Mouse (Mus musculus) gonadal fat pad, adult 2 months (tissue): ENCODE measurements at regions not wholly inside any gene's neighbourhood (a gene's known extent, or its start where the extent isn't known, plus 50 kb on each side); places are given as distances from the start of the nearest gene placed in this dataset.

Experiments
- DNase-seq: peaks from one replicate; pipeline ENCODE4 v3.0.0-alpha.2; 2012; ENCODE audit warnings: low read depth

- no peak for DNase-seq
These were observed 94.8 kb upstream of the Rap1b start for GRCm38 (mm10) chr10:117940441-117941265.

DNA sequence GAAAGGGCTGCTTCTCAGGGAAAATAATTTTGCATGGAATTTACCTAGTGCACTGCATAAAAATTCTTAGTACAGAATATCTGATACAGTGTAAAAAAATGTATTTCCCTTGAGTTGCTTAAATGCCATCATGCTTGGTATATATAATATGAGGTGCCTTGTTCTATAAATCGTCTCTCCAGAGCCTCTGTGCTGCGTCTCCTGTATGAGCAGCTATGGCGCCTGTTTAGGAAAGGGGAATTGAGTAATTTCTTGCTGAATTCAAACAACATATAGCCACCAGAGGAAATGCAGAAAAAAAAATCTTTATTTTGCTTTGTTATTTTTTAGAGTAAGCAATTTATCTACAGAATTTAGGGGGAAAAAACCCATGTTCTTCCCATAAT, 95.4 kb upstream of the Rap1b start:
- DNase-seq = no peak

DNA sequence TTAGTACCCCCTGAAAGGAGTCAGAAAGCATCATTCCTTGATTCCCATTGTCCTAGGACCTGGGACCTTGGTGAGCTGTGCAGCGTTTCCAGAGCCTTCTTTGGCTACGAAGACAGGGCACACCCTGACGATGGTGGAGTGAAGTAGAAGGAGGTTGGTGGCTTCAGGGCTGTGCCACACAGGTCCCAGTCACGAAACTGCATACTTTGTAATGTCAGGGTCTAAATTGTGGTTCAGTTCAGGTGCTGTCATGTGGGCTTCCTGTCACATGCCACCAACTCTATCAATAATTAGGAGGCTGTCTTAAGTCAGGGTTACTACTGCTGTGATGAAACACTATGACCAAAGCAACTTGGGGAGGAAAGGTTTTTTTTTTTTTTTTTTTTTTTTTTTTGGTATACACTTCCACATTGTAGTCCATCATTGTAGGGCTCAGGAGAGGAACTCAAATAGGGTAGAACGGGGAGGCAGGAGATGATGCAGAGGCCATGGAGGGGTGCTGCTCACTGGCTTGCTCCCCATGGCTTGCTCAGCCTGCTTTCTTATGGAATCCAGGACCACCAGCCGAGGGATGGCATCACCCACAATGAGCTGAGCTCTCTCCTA, 98.0 kb upstream of the Rap1b start:
- DNase-seq = no peak

DNA sequence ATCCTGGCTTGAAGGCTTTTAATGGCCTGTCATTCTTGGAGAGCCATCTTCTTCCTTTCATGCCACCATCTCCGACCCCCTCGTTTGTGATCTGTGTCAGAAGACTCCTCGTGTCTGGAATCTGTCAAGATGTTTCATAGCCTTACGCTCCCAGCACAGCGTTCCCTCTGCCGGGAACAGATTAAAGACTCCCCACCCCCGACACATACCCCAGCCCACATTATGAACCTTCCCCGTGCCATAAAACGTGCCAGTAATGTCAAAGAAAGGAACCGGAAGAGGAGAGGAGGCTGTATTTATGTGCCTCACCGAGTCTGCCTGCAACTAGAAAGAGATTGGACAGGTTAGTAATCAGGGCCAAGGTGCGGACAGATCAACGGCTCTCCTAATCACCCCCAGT, 101.4 kb upstream of the Rap1b start:
- DNase-seq = no peak

DNA sequence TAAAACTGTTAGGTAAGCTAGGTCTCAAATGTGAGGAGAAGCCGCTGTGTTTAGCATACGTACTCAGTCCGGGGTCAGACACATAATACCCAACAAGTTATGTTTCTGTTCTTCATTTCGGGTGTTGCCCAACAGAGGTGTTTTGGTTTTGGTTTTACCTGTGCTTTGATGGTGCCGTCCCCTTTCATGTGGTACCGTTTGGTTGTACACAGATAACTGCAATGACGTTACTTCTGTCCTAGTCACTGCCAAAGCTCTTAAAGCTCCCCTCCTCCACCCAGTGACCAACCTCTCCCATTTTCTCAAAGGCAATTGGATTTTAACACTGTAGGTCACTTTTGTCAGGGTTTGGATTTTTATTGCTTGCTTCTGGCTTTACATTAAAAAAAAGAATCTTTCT, 102.1 kb upstream of the Rap1b start:
- DNase-seq = no peak

- DNase-seq = no peak
These were observed 106.5 kb upstream of the Rap1b start for GRCm38 (mm10) chr10:117952116-117953025.

- DNase-seq = no peak
These were observed 107.3 kb upstream of the Rap1b start for GRCm38 (mm10) chr10:117953026-117953711.

- DNase-seq = no peak
These were observed 110.5 kb upstream of the Rap1b start for GRCm38 (mm10) chr10:117956174-117956950.

GRCm38 (mm10) chr10:117974706-117975105, 128.9 kb upstream of the Rap1b start:
- no peak for DNase-seq

DNA sequence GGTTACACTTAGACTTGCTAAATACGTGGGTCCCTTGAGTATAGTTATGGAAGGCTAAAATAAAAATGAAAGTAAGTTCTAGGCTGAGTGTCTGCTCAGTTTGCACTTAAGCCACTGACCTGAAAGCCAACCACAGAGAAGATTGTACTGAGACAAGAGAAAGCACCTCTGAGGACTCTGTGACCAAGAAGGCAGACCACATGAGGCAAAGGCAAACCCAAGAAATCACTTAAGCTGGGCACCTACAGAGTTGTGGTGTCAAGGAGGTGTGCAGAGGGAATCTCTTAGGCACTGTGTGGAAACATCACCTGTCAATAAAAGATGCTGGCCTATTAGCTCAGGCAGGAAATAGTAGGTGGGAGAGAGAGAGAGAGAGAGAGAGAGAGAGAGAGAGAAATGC, 129.6 kb upstream of the Rap1b start:
- DNase-seq = no peak

DNA sequence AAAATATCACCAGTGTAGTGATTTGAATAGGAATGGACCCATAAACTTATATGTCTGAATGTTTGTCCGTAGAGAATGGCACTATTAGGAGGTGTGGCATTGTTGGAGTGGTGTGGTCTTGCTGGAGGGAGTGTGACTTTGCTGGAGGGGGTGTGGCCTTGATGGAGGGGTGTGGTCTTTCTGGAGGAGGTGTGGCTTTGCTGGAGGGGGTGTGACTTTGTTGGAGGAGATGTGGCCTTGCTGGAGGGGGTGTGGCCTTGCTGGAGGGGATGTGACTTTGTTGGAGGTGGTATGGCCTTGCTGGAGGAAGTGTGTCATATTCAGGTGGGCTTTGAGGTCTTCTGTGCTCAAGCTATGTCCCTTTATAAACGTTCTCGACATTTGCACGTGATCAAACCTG, 133.3 kb upstream of the Rap1b start:
- no peak for DNase-seq

GRCm38 (mm10) chr10:117982611-117983210, 136.9 kb upstream of the Rap1b start:
- no peak for DNase-seq

- no peak for DNase-seq
These were observed 137.4 kb upstream of the Rap1b start for GRCm38 (mm10) chr10:117983271-117983670.

DNA sequence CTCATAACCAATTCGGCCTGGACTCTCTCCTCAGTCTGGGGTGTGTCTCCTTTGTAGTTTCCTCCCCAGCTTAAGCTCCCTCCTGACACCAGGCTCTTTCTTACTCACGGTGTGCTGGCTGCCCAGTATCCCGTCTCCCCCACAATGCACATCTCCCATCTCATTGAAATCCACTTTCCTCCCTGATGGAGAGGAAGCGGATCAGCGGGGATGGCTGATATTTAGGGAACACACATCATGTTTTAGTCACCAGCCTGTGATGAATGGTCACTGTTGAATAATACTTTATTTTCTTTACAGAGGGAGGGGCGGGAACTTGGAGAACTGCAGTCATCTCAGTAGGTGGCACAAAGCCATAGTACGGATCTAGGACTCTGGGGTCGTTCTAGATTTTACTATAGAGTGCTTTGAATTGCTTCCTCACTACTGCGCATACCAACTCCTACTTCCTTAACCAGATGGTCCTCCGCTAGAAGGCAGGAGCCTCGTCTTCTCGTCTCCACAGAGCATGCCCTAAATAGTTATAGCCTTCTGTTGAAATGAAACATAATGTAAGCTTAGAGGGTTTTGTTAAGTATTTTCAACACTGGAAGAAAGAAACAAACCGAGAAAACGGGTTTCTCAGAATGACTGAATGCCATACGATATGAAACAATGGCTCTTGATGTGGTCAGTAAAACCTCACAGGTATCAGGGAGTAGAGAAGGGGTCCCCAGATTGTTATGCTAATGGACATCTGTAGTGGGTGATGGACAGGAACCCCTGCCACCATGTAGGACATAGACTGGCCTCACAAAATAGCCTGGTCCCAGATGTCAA, 139.2 kb upstream of the Rap1b start:
- no peak for DNase-seq

DNA sequence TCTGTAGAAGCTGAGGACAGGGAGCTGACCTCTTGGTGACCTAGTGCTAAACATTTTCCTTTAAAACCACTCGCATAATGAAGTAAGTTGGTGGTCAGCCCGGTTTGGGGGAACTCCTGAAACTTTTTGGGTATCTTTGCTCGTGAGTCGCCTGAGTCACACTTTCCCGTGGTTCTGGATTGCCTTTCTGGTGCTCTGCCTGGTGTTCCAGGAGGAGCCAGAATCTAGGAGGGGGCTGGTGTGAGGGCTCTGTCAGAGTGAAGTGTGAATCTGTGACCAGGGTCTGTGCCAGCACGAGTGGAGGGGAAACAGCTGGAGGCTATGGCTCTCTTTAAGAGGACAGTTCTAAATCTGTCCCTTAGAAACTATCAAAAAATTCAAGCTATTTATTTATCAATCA, 141.8 kb upstream of the Rap1b start:
- DNase-seq = no peak

GRCm38 (mm10) chr10:117988076-117988475, 142.2 kb upstream of the Rap1b start:
- no peak for DNase-seq

DNA sequence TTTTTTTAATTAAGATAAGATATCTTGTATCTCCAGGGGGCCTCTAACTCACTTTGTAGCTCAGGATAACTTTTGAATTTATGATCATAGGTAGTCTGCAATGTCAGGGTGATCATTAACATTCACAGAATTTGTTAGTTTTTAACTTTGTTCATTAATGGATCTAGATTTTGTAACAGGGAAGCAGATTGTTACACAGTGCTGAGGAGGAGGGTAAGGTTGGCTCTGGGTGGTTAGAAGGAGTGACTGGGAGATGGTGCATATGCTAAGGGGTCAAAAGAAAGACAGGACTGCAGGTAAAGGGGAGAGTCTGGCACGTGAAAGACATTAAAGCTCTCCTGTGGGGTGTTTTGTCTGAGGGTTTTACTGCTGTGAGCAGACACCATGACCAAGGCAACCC, 145.3 kb upstream of the Rap1b start:
- no peak for DNase-seq

- DNase-seq = no peak
These were observed 146.5 kb upstream of the Rap1b start for GRCm38 (mm10) chr10:117992317-117992716.

GRCm38 (mm10) chr10:117993809-117994208, 147.8 kb upstream of the Mdm1 start:
- DNase-seq = no peak

DNA sequence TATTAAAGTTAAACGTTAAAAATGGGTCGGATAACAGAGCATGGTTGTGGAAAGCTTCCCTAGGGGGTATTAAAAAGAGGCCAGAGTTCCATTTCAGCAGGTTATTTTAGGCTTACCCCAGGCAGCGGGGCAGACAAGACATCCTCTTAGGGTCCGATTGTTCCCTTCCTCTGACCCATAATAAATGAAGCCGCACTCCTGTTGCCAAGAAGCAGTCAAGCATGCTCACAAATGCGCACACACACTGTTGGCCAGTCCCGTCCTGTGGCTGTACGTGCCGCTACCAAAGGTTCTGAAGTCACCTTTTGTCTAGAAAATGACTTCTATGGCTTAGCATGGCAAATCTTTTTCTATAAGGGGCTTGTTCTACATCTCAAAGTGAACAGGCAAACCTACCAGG, 146.8 kb upstream of the Mdm1 start:
- DNase-seq = no peak
